Mouse (Mus musculus): Measurements from ENCODE around the gene Gtdc1.
"Not testable (repeated sequence)": the region's sequence is repeated elsewhere in the genome, so short reads cannot be mapped to it uniquely, and the experiment has no call there.

Gtdc1 gene

GRCm38 (mm10) chr2:44780961-44781360, 146.5 kb downstream of the Gtdc1 start:
- DNase-seq (ENCODE audit: low read depth, low spot score) = no peak

- DNase-seq (ENCODE audit: low read depth, low spot score) = no peak
Measured at GRCm38 (mm10) chr2:44763898-44764297, 163.6 kb downstream of the Gtdc1 start.

- no peak for DNase-seq (ENCODE audit: low read depth, low spot score)
Measured at GRCm38 (mm10) chr2:44736618-44737017, 190.8 kb downstream of the Gtdc1 start.

- no peak for DNase-seq (ENCODE audit: low read depth, low spot score)
Measured at GRCm38 (mm10) chr2:44721461-44721860, 206.0 kb downstream of the Gtdc1 start.

DNA sequence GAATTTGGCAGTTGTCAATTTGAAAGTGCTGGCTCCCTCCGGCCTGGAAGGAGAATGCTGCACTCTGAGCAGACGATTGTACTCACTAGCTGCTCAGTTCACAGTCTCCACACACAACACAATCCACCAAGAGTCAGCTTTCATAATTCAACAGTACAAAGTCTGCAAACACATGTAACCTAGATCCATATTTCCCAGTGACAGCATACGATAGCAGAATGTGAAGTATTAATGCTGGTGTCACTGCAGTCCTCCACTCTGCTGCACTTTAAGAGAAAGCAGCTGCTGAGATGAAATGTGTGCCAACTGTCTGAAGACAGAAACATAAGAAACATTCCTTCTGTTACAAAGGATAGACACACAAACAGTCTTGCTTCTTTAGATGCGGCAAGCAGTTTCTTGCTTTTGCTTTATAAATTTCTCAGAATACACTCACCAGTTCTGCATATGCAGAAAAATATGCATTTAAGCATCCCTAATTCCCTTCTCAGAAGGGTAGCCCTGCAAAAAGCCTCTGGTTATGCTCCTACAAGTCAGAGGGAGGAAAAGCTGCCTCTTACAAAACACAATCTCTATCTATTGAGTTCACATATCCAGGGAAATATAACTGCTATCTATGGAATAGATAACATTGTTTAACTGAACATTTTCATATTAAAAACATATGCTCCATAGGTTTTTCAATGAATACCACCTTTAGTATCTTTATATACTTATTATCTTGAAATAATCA, 221.4 kb downstream of the Gtdc1 start:
- DNase-seq (ENCODE audit: low read depth, low spot score) = no peak

DNA sequence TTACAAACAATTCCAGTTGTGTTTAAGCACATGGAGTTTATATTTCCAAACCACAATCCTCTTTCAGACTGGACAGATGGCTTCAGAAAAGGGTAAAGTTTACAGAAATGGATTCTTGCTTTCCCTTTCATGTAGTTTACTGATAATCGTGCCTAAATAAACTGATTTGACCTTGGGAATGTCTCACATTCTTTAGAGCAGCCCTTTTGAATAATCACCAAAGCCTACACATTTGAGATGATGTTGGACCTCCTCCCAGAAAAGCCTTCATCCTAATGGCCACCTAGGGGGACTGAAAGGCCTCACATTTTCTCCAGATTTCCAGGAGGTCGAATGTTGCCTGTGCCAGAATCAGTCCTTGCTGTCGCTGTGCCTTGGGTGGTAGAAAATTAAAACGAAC, 227.2 kb downstream of the Gtdc1 start:
- DNase-seq (ENCODE audit: low read depth, low spot score) = no peak

DNA sequence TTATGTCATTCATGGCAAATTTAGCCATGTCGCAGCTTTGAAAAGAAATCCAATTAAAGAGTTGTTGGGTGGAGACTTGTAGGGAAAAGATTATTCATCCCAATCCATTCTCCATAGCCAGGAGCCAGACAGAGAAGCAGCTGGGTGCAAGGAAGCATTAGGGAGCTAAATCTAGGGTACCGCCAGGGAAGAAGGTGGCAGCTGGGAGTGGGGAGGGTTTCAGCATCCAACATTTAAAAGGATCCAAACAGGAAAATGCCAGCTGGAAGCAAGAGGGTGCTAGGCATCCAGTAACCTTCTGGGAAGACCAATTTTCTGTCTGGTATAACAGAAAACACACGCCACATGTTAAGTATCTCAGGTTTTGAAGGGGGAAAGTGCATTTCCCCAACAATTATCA, 231.0 kb downstream of the Gtdc1 start:
- no peak for DNase-seq (ENCODE audit: low read depth, low spot score)

GRCm38 (mm10) chr2:44693898-44694297, 233.6 kb downstream of the Gtdc1 start:
- no peak for DNase-seq (ENCODE audit: low read depth, low spot score)

GRCm38 (mm10) chr2:44664049-44664448, 263.4 kb downstream of the Gtdc1 start:
- no peak for DNase-seq (ENCODE audit: low read depth, low spot score)

DNA sequence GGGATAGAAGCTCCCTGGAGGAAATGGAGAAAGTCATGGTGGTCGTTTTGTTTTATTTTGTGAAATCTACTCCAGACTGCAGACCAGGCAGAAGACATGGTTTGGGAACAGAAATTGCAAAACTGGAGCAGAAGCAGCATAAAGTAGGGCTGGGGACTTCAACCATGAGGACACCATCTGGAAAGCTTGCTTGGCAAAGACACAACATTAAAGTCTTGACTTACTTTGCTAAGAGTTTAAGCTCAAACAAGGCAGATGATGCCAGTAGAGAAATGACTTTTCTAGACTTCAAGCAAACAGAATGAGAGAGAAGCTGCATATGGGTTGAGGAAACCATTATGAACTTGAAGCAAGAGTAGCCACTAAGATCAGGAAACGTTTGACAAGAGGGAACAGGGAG, 267.6 kb downstream of the Gtdc1 start:
- no peak for DNase-seq (ENCODE audit: low read depth, low spot score)

DNA sequence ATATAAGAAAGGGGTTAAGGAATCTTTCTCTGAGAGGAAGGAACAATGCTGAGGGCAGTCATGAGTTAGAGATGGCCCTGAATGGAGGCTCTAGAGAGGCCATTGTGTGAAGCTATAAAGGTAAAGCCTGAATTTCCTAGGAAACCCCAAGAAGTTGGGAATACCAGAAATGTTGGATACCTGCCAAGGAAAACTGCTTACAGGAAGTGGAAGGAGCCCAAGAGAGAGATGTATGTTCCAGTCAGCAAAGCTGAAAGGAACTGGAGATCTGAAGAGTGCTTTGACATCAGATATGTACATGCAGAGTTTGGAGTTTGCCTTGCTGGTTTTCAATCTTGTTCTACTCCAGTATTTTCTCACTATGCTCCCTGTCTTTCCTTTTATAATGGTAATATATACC, 268.4 kb downstream of the Gtdc1 start:
- DNase-seq (ENCODE audit: low read depth, low spot score) = no peak

DNA sequence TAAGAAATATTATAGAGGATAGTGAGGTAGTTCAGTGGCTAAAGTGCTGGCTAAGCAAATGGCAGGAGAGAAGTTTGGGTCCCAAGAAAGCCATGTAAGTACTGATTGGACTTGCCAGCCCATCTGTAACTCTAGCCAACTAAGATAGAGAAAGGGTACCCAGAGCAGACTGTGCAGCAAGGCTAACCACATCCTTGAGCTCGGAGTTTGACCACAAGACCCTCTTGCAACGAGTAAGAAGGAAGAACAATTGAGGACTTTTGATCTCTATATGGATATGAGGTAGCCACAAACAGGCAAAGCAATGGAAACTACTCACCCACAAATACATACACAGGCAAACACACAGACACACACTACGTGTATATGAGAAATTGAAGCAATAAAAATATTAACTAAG, 278.9 kb downstream of the Gtdc1 start:
- DNase-seq (ENCODE audit: low read depth, low spot score) = no peak

DNA sequence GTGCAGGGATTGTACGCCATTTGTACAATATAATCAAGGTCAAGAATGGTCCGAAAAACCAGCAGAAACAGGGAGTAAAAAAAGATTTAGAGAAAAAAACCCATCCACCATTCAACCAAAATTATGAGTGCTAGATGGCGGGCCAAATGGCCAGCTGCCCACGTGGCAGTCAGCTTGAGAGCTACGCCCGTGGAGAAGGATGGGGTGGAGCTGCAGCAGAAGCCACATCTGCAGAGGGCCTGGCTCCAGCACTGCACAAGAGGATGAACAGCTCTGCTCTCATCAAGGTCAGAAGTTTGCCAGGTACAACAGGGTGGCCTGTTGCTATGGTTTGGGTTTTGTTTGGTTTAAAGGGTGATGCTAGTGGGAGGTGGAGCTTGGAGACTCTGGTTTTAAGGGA, 281.1 kb downstream of the Gtdc1 start:
- DNase-seq (ENCODE audit: low read depth, low spot score) = no peak

- DNase-seq (ENCODE audit: low read depth, low spot score) = no peak
Measured at GRCm38 (mm10) chr2:44639370-44639769, 288.1 kb downstream of the Gtdc1 start.

GRCm38 (mm10) chr2:44638157-44638556, 289.3 kb downstream of the Gtdc1 start:
- DNase-seq (ENCODE audit: low read depth, low spot score) = no peak

- DNase-seq (ENCODE audit: low read depth, low spot score) = no peak
Measured at GRCm38 (mm10) chr2:44633971-44634370, 293.5 kb downstream of the Gtdc1 start.

DNA sequence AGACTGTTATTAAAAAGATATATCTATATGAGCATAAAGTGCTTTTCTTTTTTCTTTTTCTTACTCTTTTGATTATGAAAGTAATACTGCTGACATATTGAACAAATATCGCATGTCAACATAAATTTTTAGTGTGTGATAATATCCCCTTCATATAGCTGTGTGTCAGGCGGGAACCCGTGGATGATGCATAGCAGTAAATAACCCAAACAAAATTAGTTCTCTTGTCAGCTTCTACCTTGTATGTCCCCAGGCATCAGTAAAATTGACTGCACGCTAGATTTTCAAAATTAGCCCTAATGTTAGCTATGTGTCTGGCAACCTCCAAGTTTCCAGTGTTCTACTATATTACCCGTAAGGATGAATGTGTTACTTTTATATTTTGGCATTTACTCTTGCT, 294.4 kb downstream of the Gtdc1 start:
- DNase-seq (ENCODE audit: low read depth, low spot score) = no peak

DNA sequence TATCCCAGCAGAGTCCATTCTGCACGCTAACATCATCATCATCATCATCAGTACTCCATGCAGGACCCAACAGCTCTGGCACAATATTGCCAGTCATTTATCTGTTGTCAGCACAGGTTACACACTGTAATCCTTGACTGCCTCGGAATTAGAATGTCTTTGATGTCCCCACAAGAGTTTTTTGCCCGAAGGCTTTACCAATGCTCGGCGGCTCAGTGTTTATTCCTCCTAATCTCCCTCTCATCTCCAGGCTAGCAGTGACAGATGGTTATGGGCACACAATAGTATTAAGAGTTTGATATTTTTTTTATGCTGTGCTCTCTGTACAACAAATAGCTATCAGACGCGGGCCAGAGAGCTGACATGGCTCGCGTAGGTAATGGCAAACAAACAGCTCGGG, 294.9 kb downstream of the Gtdc1 start:
- DNase-seq (ENCODE audit: low read depth, low spot score) = no peak

DNA sequence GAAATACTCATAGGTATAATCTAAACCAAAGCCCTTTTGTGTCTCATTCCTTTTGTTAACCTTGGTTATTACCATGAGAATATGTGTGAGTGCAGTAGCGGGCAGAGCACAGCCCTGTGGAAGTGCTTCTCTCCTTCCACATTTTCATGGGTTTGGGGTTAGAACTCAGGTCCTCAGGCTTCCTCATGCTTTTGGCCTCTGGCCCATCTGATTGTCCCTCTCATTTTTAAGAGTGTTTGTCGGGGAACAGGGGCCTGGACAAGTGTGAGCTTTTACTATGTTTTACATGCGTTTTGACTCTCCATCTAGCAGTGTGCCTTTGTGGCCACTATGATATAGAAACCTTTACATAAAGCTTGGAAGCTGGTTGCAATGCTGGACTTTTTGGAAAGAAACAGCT, 296.4 kb downstream of the Gtdc1 start:
- DNase-seq (ENCODE audit: low read depth, low spot score) = no peak

DNA sequence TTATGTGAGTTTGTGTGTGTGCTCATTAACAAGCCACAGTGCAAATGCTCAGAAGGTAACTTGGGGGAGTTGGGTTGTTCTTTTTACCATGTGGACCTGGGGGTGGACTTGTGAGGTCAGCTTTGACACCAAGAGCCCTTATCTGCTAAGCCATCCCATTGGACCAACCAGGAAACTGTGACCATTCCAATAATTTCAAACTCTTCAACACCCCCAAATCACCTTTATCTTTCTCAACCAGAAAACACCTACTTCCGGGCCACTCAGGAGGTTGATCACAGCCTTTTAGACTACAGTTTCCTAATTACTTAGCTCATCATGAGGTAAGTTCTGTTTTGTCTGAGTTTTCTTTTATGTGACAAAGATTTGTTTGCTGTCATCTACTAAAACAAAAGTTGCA, 298.7 kb downstream of the Gtdc1 start:
- DNase-seq (ENCODE audit: low read depth, low spot score) = no peak

DNA sequence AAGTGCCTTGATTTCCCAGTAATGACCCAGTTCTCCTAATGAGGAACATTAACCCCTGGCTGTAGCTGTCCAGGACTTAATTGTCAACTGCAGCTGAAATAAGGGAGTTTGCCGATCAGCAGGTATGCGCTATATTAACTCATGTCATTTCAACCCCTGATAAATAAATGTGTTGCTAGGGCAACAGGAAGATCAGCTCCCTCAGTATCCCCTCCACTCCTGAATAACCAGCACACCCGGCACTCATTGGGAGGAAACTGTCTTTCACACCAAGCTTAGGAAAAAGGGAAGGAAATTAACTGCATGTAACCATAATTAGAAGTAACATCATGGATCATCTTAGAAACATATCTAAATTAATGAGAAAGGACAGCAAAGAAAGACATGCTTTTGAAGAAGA, 302.3 kb downstream of the Gtdc1 start:
- DNase-seq (ENCODE audit: low read depth, low spot score) = no peak

DNA sequence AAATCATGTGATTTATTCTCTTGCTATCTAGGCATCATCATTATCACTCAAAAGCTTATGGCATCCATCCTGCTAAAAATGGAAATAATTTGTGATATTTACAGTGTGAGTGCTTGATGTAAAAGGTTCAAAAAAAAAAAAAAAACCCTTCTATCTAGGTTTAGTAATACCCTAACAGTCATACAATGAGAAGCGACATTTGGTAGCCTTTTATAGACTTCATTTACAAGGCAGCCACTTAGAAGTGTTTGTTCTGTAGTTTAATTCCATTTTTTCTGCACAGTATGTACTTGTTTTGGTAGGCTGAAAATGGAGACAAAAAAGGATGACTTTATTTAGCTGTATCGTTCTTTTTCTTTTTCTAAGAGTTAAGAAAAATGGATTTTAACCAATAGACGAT, 305.0 kb downstream of the Gtdc1 start:
- DNase-seq (ENCODE audit: low read depth, low spot score) = no peak

DNA sequence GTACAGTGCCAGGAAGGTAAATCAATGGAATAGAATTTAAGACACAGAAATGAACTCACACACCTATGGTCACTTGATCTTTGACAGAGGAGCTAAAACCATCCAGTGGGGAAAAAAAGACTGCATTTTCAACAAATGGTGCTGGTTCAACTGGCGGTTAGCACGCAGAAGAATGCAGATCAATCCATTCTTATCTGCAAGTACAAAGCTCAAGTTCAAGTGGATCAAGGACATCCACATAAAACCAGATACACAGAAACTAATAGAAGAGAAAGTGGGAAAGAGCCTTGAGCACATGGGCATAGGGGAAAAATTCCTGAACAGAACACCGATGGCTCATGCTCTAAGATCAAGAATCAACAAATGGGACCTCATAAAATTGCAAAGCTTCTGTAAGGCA, 327.8 kb downstream of the Gtdc1 start:
- not testable (repeated sequence) for DNase-seq (ENCODE audit: low read depth, low spot score)

GRCm38 (mm10) chr2:44594276-44594675, 333.2 kb downstream of the Gtdc1 start:
- no peak for DNase-seq (ENCODE audit: low read depth, low spot score)
